Mouse (Mus musculus) spleen, adult 2 months (tissue): ENCODE results near the gene Ect2l.

Source experiments
- CTCF ChIP-seq: fragments of 200-500 bp; IDR thresholded peaks from 2 replicates; pipeline ENCODE4 v1.5.1; 2011; ENCODE audit warnings: mild to moderate bottlenecking, inconsistent platforms; ENCODE audit not compliant: insufficient read depth, insufficient read length, insufficient replicate concordance; ENCODE audit errors: extremely low read depth
- POLR2A ChIP-seq: fragments of 200-500 bp; IDR thresholded peaks from 2 replicates; pipeline ENCODE4 v1.6.1; 2011; ENCODE audit warnings: low read depth, low read length, inconsistent platforms

- TF ChIP-seq CTCF, result no peak
- TF ChIP-seq POLR2A, result no peak
Measured at GRCm38 (mm10) chr10:18182246-18182645, 28.4 kb downstream of the Ect2l start.
